Mouse (Mus musculus): ENCODE data around the gene Bivm. TPM values are rescaled to one million over a fixed set of nuclear protein-coding genes. Genes with fewer than 3 reads are reported as not detected.

Bivm gene
- 2.6 and 2.8 TPM in 2 replicates for polyA plus RNA-seq (2012; rRNA removed)

DNA sequence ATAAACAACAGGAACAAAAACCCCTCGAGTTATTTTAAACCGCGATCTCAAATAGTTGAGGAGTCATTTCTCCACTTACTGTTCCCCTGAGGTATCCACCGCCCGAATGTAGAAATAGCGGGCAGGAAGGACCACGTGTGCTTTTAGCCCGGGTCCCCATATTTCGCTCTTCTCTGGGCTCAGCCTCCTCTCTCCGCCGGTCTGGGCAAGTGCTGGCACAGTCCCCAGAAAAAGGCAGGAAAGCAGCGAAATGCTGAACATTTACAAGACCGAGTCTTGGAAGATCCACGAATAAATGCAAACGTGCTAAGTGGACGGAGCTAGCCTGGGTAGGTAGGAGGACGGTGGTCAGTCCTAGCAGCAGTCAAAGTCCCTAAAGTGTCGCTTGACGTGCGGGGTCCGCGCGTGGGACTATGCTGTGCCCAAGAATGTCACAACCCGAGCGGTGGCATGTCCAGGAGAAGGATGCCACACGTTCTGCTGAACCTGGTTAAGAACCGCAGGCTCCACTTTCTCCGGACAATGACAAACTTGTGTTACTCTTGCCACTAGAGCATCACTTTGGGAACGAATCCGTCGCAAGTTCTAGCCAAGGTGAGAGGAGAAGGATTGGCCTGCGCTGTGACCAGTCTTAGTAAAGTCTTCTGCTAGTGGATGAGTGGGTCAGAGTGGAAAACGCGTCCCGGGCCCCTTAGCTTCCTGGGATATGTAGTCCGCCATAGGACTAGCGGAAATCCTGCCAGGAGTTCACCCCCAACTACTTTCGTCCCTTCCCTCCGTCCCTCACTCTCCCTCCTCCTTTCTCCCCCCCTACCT lies at the start of gene Bivm, which contains the start of gene Kdelc1:
TSS of gene Bivm (plus strand) at position 719 of the 816 bp plus-strand sequence.
TSS of gene Kdelc1 (minus strand) at position 570 of the 816 bp plus-strand sequence.

DNA sequence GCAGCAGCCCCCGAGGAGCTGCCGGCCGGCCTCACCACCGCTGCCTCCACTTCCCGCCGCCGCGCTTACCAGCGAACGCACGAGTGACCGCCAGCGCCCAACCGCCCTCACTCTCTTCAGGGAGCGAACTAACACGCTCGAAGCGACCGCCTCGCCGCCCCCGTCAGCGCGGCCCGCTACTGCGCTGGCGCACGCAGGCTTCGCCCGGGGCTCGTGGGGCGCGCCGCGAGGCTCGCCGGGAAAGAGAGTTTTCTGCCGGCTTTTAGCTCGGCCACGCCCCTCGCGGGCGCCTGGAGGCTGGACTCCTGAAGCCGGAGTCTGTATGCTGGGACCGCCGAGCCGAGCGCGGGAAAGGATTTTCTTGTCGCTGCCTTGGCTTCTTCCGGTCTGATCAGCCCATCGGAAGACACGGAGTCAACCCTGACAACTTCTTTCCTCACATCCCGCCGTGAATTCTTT lies 16.5 kb upstream of the Bivm start, which contains the start of gene Tex30:
TSS of gene Tex30 (minus strand) at position 183 of the 459 bp plus-strand sequence.

DNA sequence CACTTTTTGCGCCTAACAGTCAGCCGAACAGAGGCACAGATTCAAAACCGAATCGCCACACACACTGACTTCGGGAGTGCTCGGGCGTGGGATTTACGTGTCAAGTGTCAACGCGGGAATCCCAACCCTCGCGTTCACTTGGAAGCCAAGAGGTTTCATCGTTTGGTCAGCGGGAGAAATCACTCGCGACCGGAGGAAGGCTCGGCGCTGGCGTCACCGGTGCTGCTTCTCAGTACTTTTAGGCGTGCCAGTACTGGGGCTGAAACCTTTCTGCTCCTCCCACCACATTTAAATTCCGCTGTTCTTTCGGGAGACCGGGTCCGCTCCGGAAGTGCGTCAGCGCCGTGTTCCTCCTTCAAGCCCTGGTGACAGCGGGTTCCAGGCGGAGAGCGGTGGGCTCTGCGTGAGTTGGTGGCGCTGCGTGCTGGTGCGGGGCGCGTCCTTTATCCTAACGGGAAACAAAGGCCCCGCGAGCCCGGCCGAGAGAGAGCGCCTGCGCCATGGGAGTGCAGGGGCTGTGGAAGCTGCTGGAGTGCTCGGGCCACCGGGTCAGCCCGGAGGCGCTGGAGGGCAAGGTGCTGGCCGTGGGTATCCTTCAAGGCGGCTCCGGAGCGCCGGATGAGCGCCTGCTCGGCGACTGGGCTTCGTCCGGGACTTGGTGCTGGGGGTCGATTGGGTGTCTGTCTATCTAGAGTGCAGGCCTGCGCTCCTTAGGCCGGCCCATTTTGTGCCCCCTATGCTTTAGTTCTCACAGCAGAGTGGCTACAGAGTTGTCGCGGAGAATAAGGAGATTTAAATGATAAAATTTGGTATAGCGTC lies 29.0 kb downstream of the Bivm start, which contains the start of gene Ercc5:
TSS of gene Ercc5 (plus strand) at position 182 of the 819 bp plus-strand sequence.

Other genes with a start within 250 kb of the Bivm start
- gene Tpp2, start 185.3 kb upstream of the Bivm start, polyA plus RNA-seq (2012; rRNA removed), result 10.2 and 10.6 TPM in 2 replicates
- 0.01 and 0.05 TPM in 2 replicates for gene Mettl21c, start 98.9 kb upstream of the Bivm start, polyA plus RNA-seq (2012; rRNA removed)
- gene Gm8251, start 57.0 kb upstream of the Bivm start, polyA plus RNA-seq (2012; rRNA removed), result 0.10 and 0.15 TPM in 2 replicates
- gene Tex30, start 16.5 kb upstream of the Bivm start, polyA plus RNA-seq (2012; rRNA removed), result 14.9 and 17.2 TPM in 2 replicates
- gene Kdelc1, start 149 bp upstream of the Bivm start, polyA plus RNA-seq (2012; rRNA removed), result 11.8 and 13.7 TPM in 2 replicates
- 3.8 TPM in 2 replicates for gene Ercc5, start 28.8 kb downstream of the Bivm start, polyA plus RNA-seq (2012; rRNA removed)
- gene Mettl21e, start 100.0 kb downstream of the Bivm start, polyA plus RNA-seq (2012; rRNA removed), result 0.01 TPM in 2 replicates

Data from liver, embryonic 18 days (tissue).